Mouse (Mus musculus) olfactory bulb, adult 2 months (tissue): ENCODE measurements around the gene Afdn.

ENCODE experiments used
- CTCF ChIP-seq: fragments of 200-500 bp; IDR thresholded peaks from 2 replicates; pipeline ENCODE4 v1.5.1; 2012; ENCODE audit warnings: low read depth, mild to moderate bottlenecking, low read length, moderate library complexity; ENCODE audit not compliant: insufficient read depth
- POLR2A ChIP-seq: fragments of 200-500 bp; IDR thresholded peaks from 2 replicates; pipeline ENCODE4 v1.6.1; 2012; ENCODE audit warnings: mild to moderate bottlenecking, low read depth, low read length, moderate library complexity; ENCODE audit not compliant: insufficient read depth

DNA sequence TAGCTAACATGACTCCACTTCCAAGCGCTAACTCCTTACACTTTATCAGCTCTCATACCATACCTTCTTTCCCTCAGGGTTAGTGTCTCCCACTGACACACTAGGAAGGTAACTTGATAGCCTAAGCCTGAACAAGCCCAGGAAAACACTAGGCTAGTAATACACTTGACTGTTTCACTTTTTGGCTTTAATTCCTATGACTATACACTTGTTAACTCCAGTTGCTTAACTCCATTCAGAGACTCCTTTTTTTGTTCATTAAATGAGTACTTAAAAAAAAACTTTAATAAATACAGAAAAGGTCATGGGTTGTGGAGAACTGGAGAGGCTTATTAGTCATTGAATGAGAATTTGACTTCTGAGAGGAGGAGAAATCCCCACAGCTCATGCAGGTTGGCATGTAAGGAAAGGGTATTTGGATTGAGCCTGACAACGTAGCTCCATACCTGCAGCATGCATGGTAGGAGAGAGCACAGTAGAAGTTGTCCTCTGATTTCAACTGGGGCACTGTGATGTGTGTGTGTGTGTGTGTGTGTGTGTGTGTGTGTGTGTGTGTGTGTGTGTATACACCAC, 42.6 kb downstream of the Afdn start:
- TF ChIP-seq CTCF: no peak
- no peak for TF ChIP-seq POLR2A
